Mouse (Mus musculus) lung, postnatal 0 days (tissue): ENCODE data around the gene 1810010H24Rik.
"Not testable (repeated sequence)": the region's sequence is repeated elsewhere in the genome, so short reads cannot be mapped to it uniquely, and the experiment has no call there.

Experiments
- CTCF ChIP-seq: IDR thresholded peaks from 2 replicates; pipeline ENCODE4 v1.5.1; 2016; ENCODE audit warnings: antibody characterized with exemption, mild to moderate bottlenecking
- EP300 ChIP-seq: IDR thresholded peaks from 2 replicates; pipeline ENCODE4 v1.6.1; 2016; ENCODE audit warnings: antibody characterized with exemption, mild to moderate bottlenecking, control low read depth

- TF ChIP-seq CTCF, EP300: not testable (repeated sequence)
These were observed 39.4 kb upstream of the 1810010H24Rik start for GRCm38 (mm10) chr11:106985979-106986604.
